Mouse (Mus musculus) adrenal gland, postnatal 36 days (tissue): ENCODE results near the gene Max. TPM values are rescaled to one million over a fixed set of nuclear protein-coding genes. Genes with fewer than 3 reads are reported as not detected.

Experiments
- DNase-seq, 2 experiments: peaks; one replicate each; pipeline ENCODE4 v3.0.0; 2021; ENCODE audit warnings: mixed read lengths in 1 of 2
- total RNA-seq, 2 experiments: library from RNA; stranded (reverse); gene quantifications; 2 replicates each; pipeline ENCODE4 v1.2.3; 2021

Gene Max
- total RNA-seq, 2 experiments from 2014 or later, result 63.4 to 73.8 TPM

- DNase-seq, result no peak
Observed at GRCm38 (mm10) chr12:76887941-76888340, 74.1 kb downstream of the Max start.

Other genes with a start within 250 kb of the Max start
- gene Churc1, start 196.7 kb downstream of the Max start, total RNA-seq, result 10 to 100 TPM; 77.8 to 87.4 TPM
- gene Fntb, start 196.6 kb downstream of the Max start, total RNA-seq, result 10 to 100 TPM; 12.5 to 13.2 TPM
- gene Gpx2, start 166.6 kb downstream of the Max start, total RNA-seq, result not detected
- 1 to 10 TPM; 1.8 to 4.0 TPM for gene Rab15, start 139.3 kb downstream of the Max start, total RNA-seq